Mouse (Mus musculus) megakaryocyte, embryonic 14.5 days (primary cell): ENCODE measurements around the gene Inpp4a. TPM values are rescaled to one million over a fixed set of nuclear protein-coding genes. Genes with fewer than 3 reads are reported as not detected.

Source experiments
- H3K27me3 ChIP-seq: replicated peaks from 2 replicates; pipeline ENCODE3; 2012; ENCODE audit warnings: inconsistent platforms
- H3K36me3 ChIP-seq: replicated peaks from 2 replicates; pipeline ENCODE3; 2012; ENCODE audit warnings: low read length, inconsistent platforms, mixed read lengths
- H3K4me1 ChIP-seq: 2 replicates; pipeline ENCODE4 v1.6.1; 2012; ENCODE audit warnings: inconsistent platforms
- H3K4me3 ChIP-seq: replicated peaks from 2 replicates; pipeline ENCODE3; 2012; ENCODE audit warnings: moderate library complexity, mild to moderate bottlenecking, inconsistent platforms
- H3K9me3 ChIP-seq: 2 replicates; pipeline ENCODE4 v1.6.1; 2012; ENCODE audit warnings: inconsistent platforms
- FLI1 ChIP-seq: IDR thresholded peaks from 2 replicates; pipeline ENCODE4 v1.6.1; 2012; ENCODE audit warnings: low read length, inconsistent platforms, mixed read lengths
- GATA1 ChIP-seq: IDR thresholded peaks from 3 replicates; pipeline ENCODE4 v1.6.1; 2012; ENCODE audit warnings: mixed read lengths, low read length, inconsistent platforms, borderline replicate concordance
- polyA plus RNA-seq: library from polyadenylated mRNA; stranded (reverse); fragments of >175 nt; gene quantifications from 2 replicates; pipeline ENCODE4 v1.2.3, GENCODE M21; 2012; ENCODE audit warnings: low replicate concordance; ENCODE audit not compliant: insufficient read depth

The Inpp4a gene
- polyA plus RNA-seq, 1 experiment = 7.7 TPM

- Histone ChIP-seq H3K36me3 (peaks cover 17% of the 10 kb centered on the region), H3K4me1 (peaks cover 97% of the 10 kb centered on the region), H3K27me3 (no peaks in the 10 kb centered on the region), H3K9me3 (no peaks in the 10 kb centered on the region), H3K4me3 (peak overlapping the region; percentile 74)
- no peak for TF ChIP-seq GATA1
- no peak for TF ChIP-seq FLI1
These were observed 18.9 kb downstream of the Inpp4a start for GRCm38 (mm10) chr1:37318558-37318957.

- TF ChIP-seq GATA1 (no peak), FLI1 (no peak)
- Histone ChIP-seq H3K36me3 (peaks cover 26% of the 10 kb centered on the region), H3K9me3 (no peaks in the 10 kb centered on the region), H3K27me3 (no peaks in the 10 kb centered on the region), H3K4me1 (peaks cover 89% of the 10 kb centered on the region), H3K4me3 (no peak overlapping the region)
These were observed 23.0 kb downstream of the Inpp4a start for GRCm38 (mm10) chr1:37322690-37323089.

- no peak for TF ChIP-seq GATA1
- no peak for TF ChIP-seq FLI1
These were observed 23.5 kb downstream of the Inpp4a start for GRCm38 (mm10) chr1:37323208-37323607.

GRCm38 (mm10) chr1:37324569-37324968, 24.9 kb downstream of the Inpp4a start:
- H3K36me3 ChIP-seq = peaks cover 40% of the 10 kb centered on the region
- peaks cover 9% of the 10 kb centered on the region for H3K9me3 ChIP-seq
- TF ChIP-seq GATA1 = no peak
- TF ChIP-seq FLI1 = no peak
- peaks cover 71% of the 10 kb centered on the region for H3K4me1 ChIP-seq
- peak overlapping the region; percentile 60 for H3K4me3 ChIP-seq
- no peaks in the 10 kb centered on the region for H3K27me3 ChIP-seq

More at GRCm38 (mm10) chr1:37323208-37323607, 23.5 kb downstream of the Inpp4a start:
- peaks cover 26% of the 10 kb centered on the region for H3K36me3 ChIP-seq
- H3K27me3 ChIP-seq = no peaks in the 10 kb centered on the region
- no peak overlapping the region for H3K4me3 ChIP-seq
- H3K9me3 ChIP-seq = no peaks in the 10 kb centered on the region
- peaks cover 84% of the 10 kb centered on the region for H3K4me1 ChIP-seq

GRCm38 (mm10) chr1:37327311-37327710, 27.6 kb downstream of the Inpp4a start:
- Histone ChIP-seq H3K4me3 (no peak overlapping the region), H3K4me1 (peaks cover 65% of the 10 kb centered on the region), H3K9me3 (peaks cover 11% of the 10 kb centered on the region), H3K27me3 (no peaks in the 10 kb centered on the region), H3K36me3 (peaks cover 47% of the 10 kb centered on the region)
- TF ChIP-seq GATA1 (no peak), FLI1 (no peak)

- H3K4me3 ChIP-seq = no peak overlapping the region
- no peaks in the 10 kb centered on the region for H3K27me3 ChIP-seq
- H3K9me3 ChIP-seq = peaks cover 11% of the 10 kb centered on the region
- no peak for TF ChIP-seq FLI1
- no peak for TF ChIP-seq GATA1
- peaks cover 47% of the 10 kb centered on the region for H3K36me3 ChIP-seq
- peaks cover 62% of the 10 kb centered on the region for H3K4me1 ChIP-seq
These were observed 29.5 kb downstream of the Inpp4a start for GRCm38 (mm10) chr1:37329132-37329531.

- Histone ChIP-seq H3K36me3 (peaks cover 47% of the 10 kb centered on the region), H3K27me3 (no peaks in the 10 kb centered on the region), H3K9me3 (peaks cover 11% of the 10 kb centered on the region), H3K4me1 (peaks cover 62% of the 10 kb centered on the region), H3K4me3 (no peak overlapping the region)
- no peak for TF ChIP-seq FLI1
These were observed 30.2 kb downstream of the Inpp4a start for GRCm38 (mm10) chr1:37329831-37330230.

- H3K4me1 ChIP-seq = peaks cover 70% of the 10 kb centered on the region
- H3K9me3 ChIP-seq = peaks cover 11% of the 10 kb centered on the region
- H3K27me3 ChIP-seq = no peaks in the 10 kb centered on the region
- H3K36me3 ChIP-seq = peaks cover 40% of the 10 kb centered on the region
- no peak for TF ChIP-seq FLI1
- no peak for TF ChIP-seq GATA1
- H3K4me3 ChIP-seq = no peak overlapping the region
These were observed 33.1 kb downstream of the Inpp4a start for GRCm38 (mm10) chr1:37332756-37333155.

- Histone ChIP-seq H3K4me3 (no peak overlapping the region), H3K36me3 (peaks cover 33% of the 10 kb centered on the region), H3K27me3 (no peaks in the 10 kb centered on the region), H3K9me3 (peaks cover 9% of the 10 kb centered on the region), H3K4me1 (peaks cover 80% of the 10 kb centered on the region)
- TF ChIP-seq GATA1 = no peak
- TF ChIP-seq FLI1 = no peak
These were observed 34.2 kb downstream of the Inpp4a start for GRCm38 (mm10) chr1:37333741-37334440.

- Histone ChIP-seq H3K4me1 (peaks cover 82% of the 10 kb centered on the region), H3K4me3 (no peak overlapping the region), H3K27me3 (no peaks in the 10 kb centered on the region), H3K9me3 (no peaks in the 10 kb centered on the region), H3K36me3 (peaks cover 19% of the 10 kb centered on the region)
- no peak for TF ChIP-seq GATA1
- no peak for TF ChIP-seq FLI1
These were observed 36.4 kb downstream of the Inpp4a start for GRCm38 (mm10) chr1:37336022-37336421.
